Mouse (Mus musculus) G1E (cell line): ENCODE data around the gene Car12.

Experiments
- CTCF ChIP-seq: IDR thresholded peaks from 2 replicates; pipeline ENCODE4 v1.5.1; 2012; ENCODE audit warnings: low read depth, low read length, inconsistent platforms, mixed read lengths
- GATA1 ChIP-seq: IDR thresholded peaks from 2 replicates; pipeline ENCODE4 v1.6.1; 2012; ENCODE audit warnings: borderline replicate concordance, low read length, inconsistent platforms, mixed read lengths
- POLR2AphosphoS5 ChIP-seq: IDR thresholded peaks from 2 replicates; pipeline ENCODE4 v1.6.1; 2012; ENCODE audit warnings: low read depth, low read length, inconsistent platforms; ENCODE audit not compliant: insufficient replicate concordance
- TAL1 ChIP-seq: conservative IDR thresholded peaks from 2 replicates; pipeline ENCODE4 v1.6.1; 2012; ENCODE audit warnings: low read depth, low read length, inconsistent platforms, mixed read lengths

DNA sequence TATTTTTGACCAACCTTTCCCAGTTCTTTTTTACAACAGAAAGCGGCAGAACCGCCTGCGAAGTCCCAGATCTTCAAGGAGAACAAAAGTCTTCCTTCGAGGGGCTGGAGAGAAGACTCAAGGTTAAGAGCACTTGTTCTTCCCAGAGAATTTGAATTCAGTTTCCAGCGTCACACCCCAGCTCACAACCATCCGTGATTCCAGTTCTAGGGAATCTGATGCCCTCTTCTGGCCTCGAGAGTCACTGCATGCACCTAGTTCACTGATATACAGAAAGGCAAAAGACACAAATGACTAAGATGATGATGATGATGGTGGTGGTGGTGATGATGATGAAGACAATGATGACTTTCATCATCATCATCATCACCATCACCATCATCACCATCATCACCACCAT, 48.9 kb upstream of the Car12 start:
- no peak for TF ChIP-seq CTCF
- TF ChIP-seq GATA1: no peak
- TF ChIP-seq TAL1: no peak
- TF ChIP-seq POLR2AphosphoS5: no peak
